Comparison of ENCODE assay signal across 9 mouse cellular contexts in the genomic region with DNA sequence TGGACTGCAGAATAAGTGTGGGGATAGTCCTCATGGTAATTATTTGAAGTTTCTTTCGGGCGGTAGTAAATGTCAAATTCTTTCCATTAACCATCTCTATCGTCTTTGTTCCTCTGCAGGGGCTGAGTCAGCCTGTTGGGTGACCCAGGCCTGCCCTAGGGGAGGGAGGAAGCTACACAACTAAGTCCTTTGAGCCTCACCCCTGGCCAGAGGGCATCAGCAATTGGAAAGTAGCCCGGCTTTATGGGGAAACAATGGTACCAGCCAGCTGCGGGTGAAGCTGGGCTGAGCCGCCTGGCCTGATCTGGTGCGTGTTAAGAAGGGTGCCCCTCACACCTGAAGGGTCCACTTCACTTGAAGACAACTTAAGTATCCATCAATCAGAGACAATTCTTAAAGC. TPM values are rescaled to one million over a fixed set of nuclear protein-coding genes. Genes with fewer than 3 reads are reported as not detected.
DNase-seq lines count a peak whose midpoint lies in the region; ATAC-seq and TF ChIP-seq lines count a peak whose summit lies in the region.
"Had no signal": no experiment of that assay in that cellular context is flagged by ENCODE, and none has a peak within 500 bp of the region (broad histone marks: within the 10 kb centered on the region; RNA-seq: fewer than 3 reads in every experiment).

No protein-coding gene starts in this region.

- H3K36me3 ChIP-seq in intestine, postnatal 0 days (ENCODE audit: control insufficient read depth, insufficient read depth): no peaks in the 10 kb centered on the region
- H3K36me3 ChIP-seq in forebrain, embryonic 10.5 days (replicated peaks): no peaks in the 10 kb centered on the region

- peak; percentile 27 for DNase-seq in cerebellum, adult 11-12 months
- no peak for DNase-seq in cerebellum, postnatal 14 days
- DNase-seq in layer of hippocampus, adult 18-20 months (ENCODE audit: low spot score in 2 of 2): peak; percentile 10 to 54
- DNase-seq in layer of hippocampus, postnatal 10 days (ENCODE audit: low spot score in 2 of 2): no peak
- DNase-seq in Muller cell, postnatal 12 days (ENCODE audit: inconsistent ontology term): peak; percentile 91
- no peak for DNase-seq in MN1 (ENCODE audit: low spot score)
- no peak for DNase-seq in forebrain, embryonic 10.5 days (ENCODE audit: extremely low spot score, low spot score)

- no peak for TF ChIP-seq CTCF in intestine, postnatal 0 days (IDR thresholded peaks at IDR 0.05; ENCODE audit: low read depth)

- no peak overlapping the region for H3K4me2 ChIP-seq in intestine, postnatal 0 days (replicated peaks; ENCODE audit: low read depth)

- H3K9ac ChIP-seq in intestine, postnatal 0 days (ENCODE audit: low read depth, low read length): no peak overlapping the region

- no peaks in the 10 kb centered on the region for H3K27me3 ChIP-seq in intestine, postnatal 0 days (replicated peaks; ENCODE audit: control insufficient read depth, insufficient read depth, low read length)
- H3K27me3 ChIP-seq in forebrain, embryonic 10.5 days (ENCODE audit: poor library complexity, severe bottlenecking): no peaks in the 10 kb centered on the region
- H3K27me3 ChIP-seq: megakaryocyte, embryonic 14.5 days had no signal

- no peaks in the 10 kb centered on the region for H3K4me1 ChIP-seq in intestine, postnatal 0 days (replicated peaks; ENCODE audit: control insufficient read depth, insufficient read depth, low read length)
- H3K4me1 ChIP-seq in forebrain, embryonic 10.5 days: peaks cover 10% of the 10 kb centered on the region

- no peak for ATAC-seq in intestine, postnatal 0 days

- H3K9me3 ChIP-seq in intestine, postnatal 0 days (ENCODE audit: control insufficient read depth): no peaks in the 10 kb centered on the region
- H3K9me3 ChIP-seq in forebrain, embryonic 10.5 days: no peaks in the 10 kb centered on the region
- H3K9me3 ChIP-seq: megakaryocyte, embryonic 14.5 days had no signal

- H3K27ac ChIP-seq in intestine, postnatal 0 days (ENCODE audit: low read depth, low read length): peak overlapping the region; percentile 92
- H3K27ac ChIP-seq in forebrain, embryonic 10.5 days: no peak overlapping the region

- H3K4me3 ChIP-seq in intestine, postnatal 0 days (ENCODE audit: low read depth, low read length): no peak overlapping the region
- no peak overlapping the region for H3K4me3 ChIP-seq in forebrain, embryonic 10.5 days
- H3K4me3 ChIP-seq: megakaryocyte, embryonic 14.5 days had no signal

- 48% methylated on average over 7 of the region's 7 CpGs for WGBS in intestine, postnatal 0 days
- 60% methylated on average over 7 of the region's 7 CpGs for WGBS in forebrain, embryonic 10.5 days

RNA-seq across cellular contexts. Expression of gene Ahcy, which starts 25.1 kb away (rescaled TPM):
- 10 to 100 TPM; 16.2 to 17.6 TPM for total RNA-seq in layer of hippocampus, adult 18-20 months (2021)
- total RNA-seq in layer of hippocampus, postnatal 10 days (2021): 10 to 100 TPM; 12.6 to 15.3 TPM
- 45.7 and 47.9 TPM in 2 replicates for polyA plus RNA-seq in intestine, postnatal 0 days (2015; fragmentation: Nextera tagmentation; extraction: Ambion mirVana)
- 114 TPM in 2 replicates for polyA plus RNA-seq in forebrain, embryonic 10.5 days (2016; fragmentation: Nextera tagmentation; extraction: Ambion mirVana)

RNA-seq across cellular contexts. Expression of gene Itch, which starts 33.9 kb away (rescaled TPM):
- total RNA-seq in layer of hippocampus, adult 18-20 months (2021): 10 to 100 TPM; 57.7 to 57.9 TPM
- 10 to 100 TPM; 36.0 to 40.0 TPM for total RNA-seq in layer of hippocampus, postnatal 10 days (2021)
- polyA plus RNA-seq in intestine, postnatal 0 days (2015; fragmentation: Nextera tagmentation; extraction: Ambion mirVana): 20.3 and 25.4 TPM in 2 replicates
- 54.7 and 58.7 TPM in 2 replicates for polyA plus RNA-seq in forebrain, embryonic 10.5 days (2016; fragmentation: Nextera tagmentation; extraction: Ambion mirVana)

Comparison
In these comparisons a context has a peak if more than half of its experiments do, and no peak if none do; other contexts are left out.
1. DNase-seq: peak in cerebellum, adult 11-12 months (single experiment), layer of hippocampus, adult 18-20 months (2 of 2) and Muller cell, postnatal 12 days (single experiment); none in cerebellum, postnatal 14 days (0 of 2), layer of hippocampus, postnatal 10 days (0 of 2), MN1 (single experiment) and forebrain, embryonic 10.5 days (single experiment).